Mouse (Mus musculus): ENCODE measurements around the gene Fer.

Fer gene

GRCm38 (mm10) chr17:64093716-64094115 is 230.9 kb downstream of the Fer start:
- DNase-seq = no peak

GRCm38 (mm10) chr17:64096811-64097210 is 233.9 kb downstream of the Fer start:
- DNase-seq = no peak

GRCm38 (mm10) chr17:64097788-64098359 is 235.0 kb downstream of the Fer start:
- no peak for DNase-seq

- DNase-seq = no peak
Observed at GRCm38 (mm10) chr17:64099395-64100171, 236.7 kb downstream of the Fer start.

GRCm38 (mm10) chr17:64100172-64100510 is 237.3 kb downstream of the Fer start:
- no peak for DNase-seq

GRCm38 (mm10) chr17:64108773-64109172 is 245.9 kb downstream of the Fer start:
- DNase-seq = no peak

- no peak for DNase-seq
Observed at GRCm38 (mm10) chr17:64109871-64110270, 247.0 kb downstream of the Fer start.

GRCm38 (mm10) chr17:64113625-64114024 is 250.8 kb downstream of the Fer start:
- DNase-seq = no peak

- DNase-seq = no peak
Observed at GRCm38 (mm10) chr17:64116762-64117161, 253.9 kb downstream of the Fer start.

- DNase-seq = no peak
Observed at GRCm38 (mm10) chr17:64119697-64120288, 256.9 kb downstream of the Fer start.

GRCm38 (mm10) chr17:64122556-64122955 is 259.7 kb downstream of the Fer start:
- no peak for DNase-seq

- DNase-seq = peak; percentile 27 to 29
Observed at GRCm38 (mm10) chr17:64123732-64124131, 260.9 kb downstream of the Fer start.

- no peak for DNase-seq
Observed at GRCm38 (mm10) chr17:64126904-64127303, 264.0 kb downstream of the Fer start.

- no peak for DNase-seq
Observed at GRCm38 (mm10) chr17:64129750-64130149, 266.9 kb downstream of the Fer start.

- DNase-seq = no peak
Observed at GRCm38 (mm10) chr17:64130356-64130755, 267.5 kb downstream of the Fer start.

- no peak for DNase-seq
Observed at GRCm38 (mm10) chr17:64132183-64132582, 269.3 kb downstream of the Fer start.

GRCm38 (mm10) chr17:64135941-64136650 is 273.2 kb downstream of the Fer start:
- no peak for DNase-seq

GRCm38 (mm10) chr17:64138036-64138717 is 275.3 kb downstream of the Fer start:
- DNase-seq = no peak

GRCm38 (mm10) chr17:64139231-64139915 is 276.5 kb downstream of the Fer start:
- DNase-seq = no peak

- no peak for DNase-seq
Observed at GRCm38 (mm10) chr17:64140063-64140850, 277.4 kb downstream of the Fer start.

- no peak for DNase-seq
Observed at GRCm38 (mm10) chr17:64141856-64142255, 279.0 kb downstream of the Fer start.

- no peak for DNase-seq
Observed at GRCm38 (mm10) chr17:64146409-64146808, 283.5 kb downstream of the Fer start.
